Mouse (Mus musculus) olfactory bulb, adult 2 months (tissue): ENCODE measurements around the gene Diras1.
A peak's percentile ranks its signal among the peaks of the same experiment; 100 is the strongest.

ENCODE experiments used
- CTCF ChIP-seq: fragments of 200-500 bp; IDR thresholded peaks from 2 replicates; pipeline ENCODE4 v1.5.1; 2012; ENCODE audit warnings: low read depth, mild to moderate bottlenecking, low read length, moderate library complexity; ENCODE audit not compliant: insufficient read depth
- POLR2A ChIP-seq: fragments of 200-500 bp; IDR thresholded peaks from 2 replicates; pipeline ENCODE4 v1.6.1; 2012; ENCODE audit warnings: mild to moderate bottlenecking, low read depth, low read length, moderate library complexity; ENCODE audit not compliant: insufficient read depth

GRCm38 (mm10) chr10:80999362-81000196, 25.9 kb downstream of the Diras1 start:
- TF ChIP-seq CTCF = peak; percentile 83
- no peak for TF ChIP-seq POLR2A
